Mouse (Mus musculus): Measurements from ENCODE around the gene Cnot6.

The Cnot6 gene

GRCm38 (mm10) chr11:49713336-49714334, 1.1 kb upstream of the Cnot6 start:
- DNase-seq (ENCODE audit: low spot score): no peak

GRCm38 (mm10) chr11:49711981-49712554, 455 bp downstream of the Cnot6 start:
- DNase-seq (ENCODE audit: low spot score): no peak

DNA sequence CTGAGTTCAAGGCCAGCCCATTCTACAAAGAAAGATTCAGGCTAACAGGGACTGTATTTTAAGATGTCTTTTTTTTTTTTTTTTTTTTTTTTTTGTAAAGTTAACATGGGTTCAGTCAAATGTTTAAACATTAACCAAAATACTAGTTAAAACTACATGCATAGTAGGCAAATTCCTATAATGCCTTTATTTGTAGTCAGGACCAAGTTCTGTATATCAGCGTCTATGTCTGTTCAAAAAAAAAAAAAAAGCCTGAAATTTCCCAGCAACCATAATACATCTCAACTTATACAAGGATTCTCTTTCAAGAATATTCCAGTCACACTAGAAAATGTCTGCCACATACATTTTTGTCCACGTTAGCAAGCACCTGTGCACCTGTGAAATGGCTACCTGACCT, 1.9 kb downstream of the Cnot6 start:
- no peak for DNase-seq (ENCODE audit: low spot score)

GRCm38 (mm10) chr11:49707834-49708233, 4.7 kb downstream of the Cnot6 start:
- no peak for DNase-seq (ENCODE audit: low spot score)

- DNase-seq (ENCODE audit: low spot score): no peak
These were observed 7.7 kb downstream of the Cnot6 start for GRCm38 (mm10) chr11:49704804-49705203.

- no peak for DNase-seq (ENCODE audit: low spot score)
These were observed 10.5 kb downstream of the Cnot6 start for GRCm38 (mm10) chr11:49702014-49702413.

- no peak for DNase-seq (ENCODE audit: low spot score)
These were observed 13.4 kb downstream of the Cnot6 start for GRCm38 (mm10) chr11:49699079-49699478.

GRCm38 (mm10) chr11:49697779-49698178, 14.7 kb downstream of the Cnot6 start:
- DNase-seq (ENCODE audit: low spot score): no peak

- DNase-seq (ENCODE audit: low spot score): no peak
These were observed 16.1 kb downstream of the Cnot6 start for GRCm38 (mm10) chr11:49696472-49696871.

DNA sequence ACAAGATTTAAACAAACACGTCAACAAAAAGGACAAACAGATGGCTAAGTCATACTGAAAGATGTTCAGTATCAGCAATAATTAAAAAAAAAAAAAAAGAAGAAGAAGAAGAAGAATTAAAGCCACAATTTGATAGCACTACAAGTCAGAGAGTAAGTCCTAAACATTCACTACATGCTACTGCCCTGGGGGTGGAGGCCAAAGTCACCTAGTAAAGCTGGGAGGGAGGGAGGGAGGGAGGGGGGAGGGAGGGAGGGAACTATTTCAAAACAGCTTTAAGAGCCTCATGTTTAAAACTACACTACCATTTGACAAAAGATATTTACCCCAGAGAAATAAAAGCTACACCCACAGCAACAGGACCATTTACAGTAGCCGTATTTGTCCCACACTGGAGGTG, 16.8 kb downstream of the Cnot6 start:
- no peak for DNase-seq (ENCODE audit: low spot score)

- no peak for DNase-seq (ENCODE audit: low spot score)
These were observed 17.5 kb downstream of the Cnot6 start for GRCm38 (mm10) chr11:49695013-49695412.

DNA sequence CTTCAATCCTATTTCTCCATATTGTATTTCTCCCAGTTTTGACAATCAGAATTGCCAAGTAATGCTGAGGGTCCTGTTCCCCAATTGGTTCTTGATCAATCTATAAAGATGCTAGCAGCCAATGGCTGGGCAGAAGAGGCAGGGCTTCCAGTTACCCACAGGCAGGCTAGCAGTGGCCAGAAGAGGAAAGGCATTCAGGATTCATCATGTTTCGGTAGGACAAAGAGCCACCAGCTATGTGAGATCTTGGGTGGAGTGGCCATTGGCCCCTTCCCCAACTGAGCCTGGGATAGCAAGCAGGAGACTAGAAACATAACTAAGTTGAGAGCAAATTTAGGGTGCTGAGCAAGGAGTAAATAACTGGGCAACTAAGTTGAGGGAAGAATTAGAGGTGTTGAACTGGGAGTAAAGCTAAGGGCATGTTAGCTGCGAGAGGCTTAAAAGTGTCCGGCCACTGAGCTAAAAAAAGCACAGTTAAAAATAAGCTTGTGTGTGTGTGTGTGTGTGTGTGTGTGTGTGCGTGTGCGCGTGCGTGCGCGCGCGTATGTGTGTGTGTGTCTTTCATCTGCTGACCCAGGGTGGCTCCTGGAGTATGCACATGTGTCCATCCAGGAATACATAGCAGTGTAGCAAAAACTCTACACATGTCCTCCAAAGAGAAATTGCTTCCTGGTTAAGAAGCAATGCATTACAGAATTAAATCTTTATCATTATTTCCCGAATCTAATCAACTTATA, 28.1 kb downstream of the Cnot6 start:
- DNase-seq (ENCODE audit: low spot score): no peak

DNA sequence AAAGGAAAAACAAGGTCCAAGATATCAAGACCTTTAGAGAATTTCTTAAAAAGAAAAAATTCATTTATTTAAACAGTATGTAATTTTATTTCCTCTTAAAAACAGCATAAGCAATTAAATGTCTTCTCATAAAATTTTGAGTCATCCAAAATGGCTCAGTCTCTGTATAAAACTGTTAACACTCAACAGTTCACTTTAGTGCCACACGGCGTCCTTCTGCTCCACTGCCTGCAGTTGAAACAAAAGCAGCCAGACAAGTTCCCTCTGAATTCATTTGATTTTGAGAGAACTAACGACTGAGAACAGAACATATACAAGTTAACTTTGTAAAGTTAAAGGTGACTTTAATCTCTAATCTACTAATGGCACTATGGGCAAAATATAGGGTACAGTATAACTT, 39.1 kb downstream of the Cnot6 start:
- DNase-seq (ENCODE audit: low spot score): no peak

DNA sequence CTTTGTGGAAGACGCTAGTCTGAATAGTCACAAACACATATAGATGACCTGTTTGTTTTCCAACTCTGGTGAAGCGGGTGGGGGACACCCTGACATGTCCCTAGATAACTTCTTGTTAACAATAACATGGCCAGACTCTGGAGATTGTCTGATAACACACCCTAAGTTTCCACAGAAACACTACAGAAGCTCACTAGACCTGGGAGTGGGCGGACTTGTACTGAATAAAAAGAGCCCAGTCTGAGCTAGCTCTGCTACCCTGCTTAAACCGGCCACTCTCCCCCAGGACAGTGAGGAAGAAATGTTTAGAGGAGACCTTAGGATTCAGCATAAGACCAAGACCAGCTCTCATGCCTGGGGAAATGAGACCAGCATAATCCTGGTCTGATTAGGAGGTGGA, 47.1 kb downstream of the Cnot6 start:
- DNase-seq (ENCODE audit: low spot score): no peak

DNA sequence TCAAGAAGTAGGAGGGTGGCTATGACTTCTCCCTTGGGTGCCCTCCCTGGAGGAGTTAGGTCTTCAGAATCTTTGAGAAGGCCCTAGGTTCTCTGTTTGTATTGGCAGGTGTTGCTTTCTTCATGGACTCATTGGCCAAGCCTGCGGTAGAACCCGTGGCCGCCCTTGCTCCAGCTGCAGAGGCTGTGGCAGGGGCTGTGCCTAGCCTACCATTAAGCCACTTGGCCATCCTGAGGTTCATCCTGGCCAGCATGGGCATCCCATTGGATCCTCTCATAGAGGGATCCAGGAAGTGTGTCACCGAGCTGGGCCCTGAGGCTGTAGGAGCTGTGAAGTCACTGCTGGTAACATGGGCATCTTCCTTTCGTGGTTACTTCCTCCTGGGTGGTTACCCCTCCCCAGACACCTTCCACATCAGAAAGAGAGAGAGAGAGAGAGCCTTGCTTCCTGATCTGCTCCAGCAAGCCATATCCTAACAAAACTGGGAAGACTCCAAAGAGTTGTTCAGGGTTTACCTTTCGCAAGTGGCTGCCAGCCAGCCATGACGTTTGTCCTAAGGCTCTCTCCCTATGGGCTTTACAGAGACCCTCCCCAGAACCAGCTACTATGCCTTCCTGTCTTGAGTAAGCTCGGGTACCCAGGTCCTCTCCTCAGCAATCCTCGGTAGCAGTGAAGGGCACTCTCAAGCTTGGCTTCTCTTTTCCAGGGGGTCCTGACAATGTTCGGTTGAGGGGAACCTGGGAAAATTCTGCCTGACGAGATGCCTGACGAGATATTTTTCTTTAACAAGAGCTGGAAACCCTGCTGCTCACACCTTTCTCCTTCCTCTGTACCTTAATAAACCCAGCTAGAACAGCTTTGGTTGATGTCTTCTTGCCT, 48.0 kb downstream of the Cnot6 start:
- DNase-seq (ENCODE audit: low spot score): no peak

- DNase-seq (ENCODE audit: low spot score): no peak
These were observed 49.2 kb downstream of the Cnot6 start, which contains the start of gene Scgb3a1 for GRCm38 (mm10) chr11:49663310-49663709. Scgb3a1 (plus strand) TSS chr11:49663610.

GRCm38 (mm10) chr11:49662292-49662780, 50.2 kb downstream of the Cnot6 start:
- DNase-seq (ENCODE audit: low spot score): no peak

- DNase-seq (ENCODE audit: low spot score): no peak
These were observed 53.1 kb downstream of the Cnot6 start for GRCm38 (mm10) chr11:49659470-49659799.

- DNase-seq (ENCODE audit: low spot score): no peak
These were observed 53.6 kb downstream of the Cnot6 start for GRCm38 (mm10) chr11:49658791-49659469.

DNA sequence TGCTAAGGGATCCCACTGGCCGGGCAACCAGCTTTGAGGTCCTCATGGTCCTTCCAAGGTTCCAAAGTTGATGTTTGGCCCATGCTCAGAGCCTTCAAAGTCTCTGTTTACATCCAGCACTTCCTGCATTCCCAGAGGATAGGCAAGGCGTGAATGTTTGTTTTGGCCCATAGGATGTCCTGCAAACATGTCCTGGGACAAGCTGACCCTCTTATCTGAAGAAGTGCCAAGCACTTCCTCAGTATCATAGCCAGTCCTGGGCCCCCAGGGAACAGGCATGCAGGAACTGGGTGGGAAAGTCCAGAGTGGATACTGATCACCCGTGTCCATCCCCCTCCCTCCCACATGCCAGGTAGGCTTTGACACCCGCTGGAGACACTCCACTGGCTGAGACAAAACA, 54.5 kb downstream of the Cnot6 start:
- DNase-seq (ENCODE audit: low spot score): no peak

DNA sequence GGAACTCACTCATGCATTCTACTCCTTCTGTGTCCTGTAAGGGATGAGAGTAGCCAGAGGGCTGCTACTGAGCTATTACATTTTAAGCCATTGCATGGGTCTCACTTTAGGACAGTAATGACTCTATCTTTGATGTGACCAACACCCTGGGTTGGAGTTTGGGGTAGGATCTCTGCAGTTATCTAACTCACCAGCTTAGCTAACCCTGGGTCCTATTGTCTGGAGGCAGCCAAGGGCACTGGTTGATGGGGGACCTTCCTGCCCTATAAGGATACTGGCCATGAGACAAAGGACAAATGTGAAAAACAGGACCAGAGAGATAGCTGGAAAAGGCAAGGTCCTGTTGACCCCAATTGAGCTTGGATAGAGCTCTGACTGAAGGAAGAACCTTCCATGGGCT, 57.0 kb downstream of the Cnot6 start:
- DNase-seq (ENCODE audit: low spot score): no peak

Measured in layer of hippocampus, adult 11-12 months (tissue).